Mouse (Mus musculus): ENCODE data around the gene Maff. TPM values are rescaled to one million over a fixed set of nuclear protein-coding genes. Genes with fewer than 3 reads are reported as not detected.
A peak's percentile ranks its signal among the peaks of the same experiment; 100 is the strongest.

Gene Maff
- total and polyA plus RNA-seq, 3 experiments, result 8.4 to 11.7 (median 10.1) TPM

DNA sequence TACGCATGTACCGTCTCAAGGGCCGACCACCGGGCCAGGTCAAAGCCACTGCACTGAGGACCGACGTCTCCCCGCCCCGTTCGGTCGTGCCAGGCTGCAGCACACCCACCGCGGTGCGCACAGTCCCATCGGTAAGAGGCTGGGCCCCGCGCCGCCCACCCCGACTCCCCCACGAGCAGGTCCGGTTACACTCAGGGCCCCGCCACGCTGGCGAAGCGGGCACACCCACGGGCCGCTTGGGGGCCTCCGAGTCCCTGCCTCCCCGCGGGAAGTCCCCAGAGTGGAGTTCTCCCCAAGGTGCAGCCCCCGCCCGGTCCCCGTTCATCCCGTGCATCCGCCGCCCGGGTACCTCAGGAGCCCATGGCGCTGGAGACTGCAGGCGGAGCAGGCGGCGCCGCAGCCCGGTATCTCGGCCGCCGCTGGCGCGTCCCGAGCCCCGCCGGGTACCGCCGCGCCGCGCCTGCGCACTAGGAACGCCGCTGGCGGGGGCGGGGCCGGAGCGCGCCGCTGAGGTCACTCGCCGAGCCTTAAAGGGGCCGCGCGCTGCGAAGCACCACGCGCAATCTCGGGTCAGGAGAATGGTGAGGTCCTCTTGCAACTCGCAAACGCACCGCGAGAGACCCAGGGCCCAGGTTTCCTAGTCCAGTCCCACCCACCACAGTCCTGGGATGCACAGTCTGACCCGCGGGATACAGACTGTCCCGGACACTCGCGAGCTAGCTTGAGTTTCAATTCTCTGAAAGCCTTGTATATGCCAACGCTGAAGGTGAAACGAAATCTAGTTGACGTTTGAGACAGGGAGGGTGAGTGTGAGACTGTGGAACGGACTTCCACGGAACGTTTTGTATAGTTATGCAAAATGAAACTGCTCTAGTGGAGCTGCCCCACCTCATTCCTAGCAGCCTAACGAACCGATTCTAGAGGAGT lies 56.7 kb downstream of the Maff start, which contains the start of gene Tmem184b:
Tmem184b (minus strand) TSS at position 734 of the 927 bp plus-strand sequence.
- no peak for ATAC-seq (ENCODE audit: extremely low read depth, insufficient number of reproducible peaks, low FRiP score, poor library complexity, severe bottlenecking)
- H3K4me3 ChIP-seq (ENCODE audit: low read depth, low read length), result peak within 1 kb of the TSS; percentile 79
- peak; percentile 92 for DNase-seq (ENCODE audit: low spot score)
- H3K27me3 ChIP-seq (ENCODE audit: insufficient read depth, low read length), result peaks cover 60% of the 10 kb centered on the region
- peaks cover 33% of the 10 kb centered on the region for H3K4me1 ChIP-seq (ENCODE audit: insufficient read depth, low read depth, low read length)
- H3K9me3 ChIP-seq (replicated peaks), result no peaks in the 10 kb centered on the region
- H3K36me3 ChIP-seq (replicated peaks), result no peaks in the 10 kb centered on the region
- TF ChIP-seq TAL1 (conservative IDR thresholded peaks at IDR 0.05; ENCODE audit: low read depth, low read length) (no peak), GATA2 (IDR thresholded peaks at IDR 0.05; ENCODE audit: borderline replicate concordance, low read depth, low read length) (no peak), GATA1 (IDR thresholded peaks at IDR 0.05; ENCODE audit: borderline replicate concordance, low read length) (no peak), POLR2AphosphoS5 (IDR thresholded peaks at IDR 0.05; ENCODE audit: insufficient replicate concordance, low read depth, low read length) (no peak), CTCF (IDR thresholded peaks at IDR 0.05; ENCODE audit: low read depth, low read length) (no peak)

DNA sequence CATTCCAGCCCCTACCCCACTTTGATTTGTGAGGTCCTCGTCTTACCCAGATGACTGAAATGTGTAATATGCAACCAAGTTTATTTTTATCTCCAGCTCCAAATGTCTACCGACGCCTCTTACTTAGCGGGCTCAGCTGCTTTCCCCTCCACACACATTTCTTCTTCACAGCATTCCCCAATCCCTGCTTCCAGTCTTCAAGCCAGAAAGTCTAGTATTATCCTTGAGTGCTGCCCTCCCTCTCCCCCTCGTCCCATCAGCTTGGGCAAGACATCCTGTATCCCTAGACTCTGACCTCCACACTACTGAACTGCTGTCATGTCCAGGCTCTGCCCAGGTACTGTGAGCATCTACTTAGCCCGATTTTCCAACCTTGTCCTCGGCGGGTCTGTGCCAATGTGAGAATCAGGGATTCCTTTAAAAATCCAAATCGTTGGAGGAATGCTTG lies 57.4 kb downstream of the Maff start:
- Histone ChIP-seq H3K4me1 (ENCODE audit: insufficient read depth, low read depth, low read length) (peaks cover 36% of the 10 kb centered on the region), H3K36me3 (replicated peaks) (no peaks in the 10 kb centered on the region), H3K9me3 (replicated peaks) (no peaks in the 10 kb centered on the region), H3K4me3 (ENCODE audit: low read depth, low read length) (peak overlapping the region; percentile 79), H3K27me3 (ENCODE audit: insufficient read depth, low read length) (peaks cover 66% of the 10 kb centered on the region)
- ATAC-seq (ENCODE audit: extremely low read depth, insufficient number of reproducible peaks, low FRiP score, poor library complexity, severe bottlenecking), result no peak
- no peak for DNase-seq (ENCODE audit: low spot score)
- TF ChIP-seq CTCF (IDR thresholded peaks at IDR 0.05; ENCODE audit: low read depth, low read length), result no peak
- no peak for TF ChIP-seq GATA2 (IDR thresholded peaks at IDR 0.05; ENCODE audit: borderline replicate concordance, low read depth, low read length)
- no peak for TF ChIP-seq POLR2AphosphoS5 (IDR thresholded peaks at IDR 0.05; ENCODE audit: insufficient replicate concordance, low read depth, low read length)
- TF ChIP-seq TAL1 (conservative IDR thresholded peaks at IDR 0.05; ENCODE audit: low read depth, low read length), result no peak
- TF ChIP-seq GATA1 (IDR thresholded peaks at IDR 0.05; ENCODE audit: borderline replicate concordance, low read length), result no peak

DNA sequence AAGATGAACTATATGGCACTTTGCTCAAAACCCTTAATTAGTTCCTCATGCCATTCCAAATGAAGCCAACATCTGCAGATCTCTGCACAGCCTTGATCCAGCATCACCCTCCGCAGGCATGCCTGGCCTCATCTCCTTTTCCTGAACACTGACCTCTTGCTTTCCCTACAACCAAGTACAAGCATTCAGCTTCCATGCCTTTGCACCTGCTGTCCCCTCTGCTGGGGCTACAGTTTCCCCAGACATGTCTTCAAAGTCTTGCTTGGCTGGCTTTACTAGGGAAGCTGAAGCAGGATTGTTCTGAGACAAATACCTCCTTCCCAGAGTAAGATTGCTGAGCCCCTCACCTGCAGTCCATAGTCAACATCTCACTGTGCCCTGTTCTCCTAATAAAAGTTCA lies 57.9 kb downstream of the Maff start:
- H3K27me3 ChIP-seq (ENCODE audit: insufficient read depth, low read length), result peaks cover 69% of the 10 kb centered on the region
- H3K4me3 ChIP-seq (ENCODE audit: low read depth, low read length), result no peak overlapping the region
- no peak for ATAC-seq (ENCODE audit: extremely low read depth, insufficient number of reproducible peaks, low FRiP score, poor library complexity, severe bottlenecking)
- peaks cover 36% of the 10 kb centered on the region for H3K4me1 ChIP-seq (ENCODE audit: insufficient read depth, low read depth, low read length)
- no peak for DNase-seq (ENCODE audit: low spot score)
- H3K9me3 ChIP-seq (replicated peaks), result no peaks in the 10 kb centered on the region
- TF ChIP-seq TAL1 (conservative IDR thresholded peaks at IDR 0.05; ENCODE audit: low read depth, low read length) (no peak), POLR2AphosphoS5 (IDR thresholded peaks at IDR 0.05; ENCODE audit: insufficient replicate concordance, low read depth, low read length) (no peak), GATA2 (IDR thresholded peaks at IDR 0.05; ENCODE audit: borderline replicate concordance, low read depth, low read length) (no peak), GATA1 (IDR thresholded peaks at IDR 0.05; ENCODE audit: borderline replicate concordance, low read length) (no peak), CTCF (IDR thresholded peaks at IDR 0.05; ENCODE audit: low read depth, low read length) (no peak)
- H3K36me3 ChIP-seq (replicated peaks), result no peaks in the 10 kb centered on the region

DNA sequence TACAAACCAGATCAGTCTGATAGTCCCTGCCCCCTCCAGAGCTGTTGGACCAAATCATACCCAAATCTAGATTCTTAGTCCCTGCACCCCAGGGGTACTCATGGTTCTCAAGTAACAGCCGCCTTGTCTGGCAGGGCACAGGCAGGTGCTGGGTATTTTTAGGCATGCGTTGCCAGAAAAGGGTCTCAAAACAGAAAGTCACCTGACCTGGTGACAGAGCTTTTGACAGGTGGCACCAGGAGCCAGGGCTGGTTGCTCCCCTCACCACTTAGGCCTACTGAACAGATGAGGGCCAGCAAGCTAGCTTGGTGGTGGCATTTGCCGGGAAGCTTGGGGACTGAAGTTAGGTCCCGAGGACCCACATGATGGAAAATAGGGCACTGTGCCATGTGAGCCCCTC lies 60.1 kb downstream of the Maff start:
- Histone ChIP-seq H3K9me3 (replicated peaks) (no peaks in the 10 kb centered on the region), H3K27me3 (ENCODE audit: insufficient read depth, low read length) (peaks cover 58% of the 10 kb centered on the region), H3K4me3 (ENCODE audit: low read depth, low read length) (no peak overlapping the region), H3K4me1 (ENCODE audit: insufficient read depth, low read depth, low read length) (peaks cover 31% of the 10 kb centered on the region), H3K36me3 (replicated peaks) (no peaks in the 10 kb centered on the region)
- ATAC-seq (ENCODE audit: extremely low read depth, insufficient number of reproducible peaks, low FRiP score, poor library complexity, severe bottlenecking) (no peak), DNase-seq (ENCODE audit: low spot score) (no peak)
- no peak for TF ChIP-seq CTCF (IDR thresholded peaks at IDR 0.05; ENCODE audit: low read depth, low read length)

Other genes starting within 250 kb of the Maff start
- 10.4 and 11.5 TPM in 2 replicates for gene Micall1, start 237.7 kb upstream of the Maff start, total RNA-seq (2014; fragmentation: Nextera tagmentation)
- gene Micall1, start 237.7 kb upstream of the Maff start, total RNA-seq (2017), result 3.7 and 4.5 TPM in 2 replicates
- 19.9 and 20.5 TPM in 2 replicates for gene Micall1, start 237.7 kb upstream of the Maff start, polyA plus RNA-seq (2012)
- 143 and 147 TPM in 2 replicates for gene Polr2f, start 205.6 kb upstream of the Maff start, total RNA-seq (2014; fragmentation: Nextera tagmentation)
- gene Polr2f, start 205.6 kb upstream of the Maff start, total RNA-seq (2017), result 97.0 and 109 TPM in 2 replicates
- gene Polr2f, start 205.6 kb upstream of the Maff start, polyA plus RNA-seq (2012), result 210 and 266 TPM in 2 replicates
- 1.4 and 2.8 TPM in 2 replicates for gene 1700088E04Rik, start 205.4 kb upstream of the Maff start, total RNA-seq (2014; fragmentation: Nextera tagmentation)
- 1.6 and 2.2 TPM in 2 replicates for gene 1700088E04Rik, start 205.4 kb upstream of the Maff start, total RNA-seq (2017)
- 0.46 and 0.50 TPM in 2 replicates for gene 1700088E04Rik, start 205.4 kb upstream of the Maff start, polyA plus RNA-seq (2012)
- gene Sox10, start 181.4 kb upstream of the Maff start, total RNA-seq (2014; fragmentation: Nextera tagmentation), result not detected in 2 replicates
- 0.11 TPM in 1 of 2 replicates, not detected in the other for gene Sox10, start 181.4 kb upstream of the Maff start, total RNA-seq (2017)
- not detected in 2 replicates for gene Sox10, start 181.4 kb upstream of the Maff start, polyA plus RNA-seq (2012)
- gene Pick1, start 117.4 kb upstream of the Maff start, total RNA-seq (2014; fragmentation: Nextera tagmentation), result 10.0 and 10.2 TPM in 2 replicates
- 14.2 and 14.6 TPM in 2 replicates for gene Pick1, start 117.4 kb upstream of the Maff start, total RNA-seq (2017)
- gene Pick1, start 117.4 kb upstream of the Maff start, polyA plus RNA-seq (2012), result 19.7 and 21.0 TPM in 2 replicates
- gene Gm49486, start 117.2 kb upstream of the Maff start, total RNA-seq (2014; fragmentation: Nextera tagmentation), result not detected in 2 replicates
- 0.11 and 0.29 TPM in 2 replicates for gene Gm49486, start 117.2 kb upstream of the Maff start, total RNA-seq (2017)
- 0.03 TPM in 1 of 2 replicates, not detected in the other for gene Gm49486, start 117.2 kb upstream of the Maff start, polyA plus RNA-seq (2012)
- gene Slc16a8, start 91.9 kb upstream of the Maff start, total RNA-seq (2014; fragmentation: Nextera tagmentation), result not detected in 2 replicates
- not detected in 2 replicates for gene Slc16a8, start 91.9 kb upstream of the Maff start, total RNA-seq (2017)
- gene Slc16a8, start 91.9 kb upstream of the Maff start, polyA plus RNA-seq (2012), result not detected in 2 replicates
- gene Baiap2l2, start 61.1 kb upstream of the Maff start, total RNA-seq (2014; fragmentation: Nextera tagmentation), result not detected in 2 replicates
- 0.06 TPM in 1 of 2 replicates, not detected in the other for gene Baiap2l2, start 61.1 kb upstream of the Maff start, total RNA-seq (2017)
- not detected in 2 replicates for gene Baiap2l2, start 61.1 kb upstream of the Maff start, polyA plus RNA-seq (2012)
- 22.1 and 24.5 TPM in 2 replicates for gene Pla2g6, start 18.2 kb upstream of the Maff start, total RNA-seq (2014; fragmentation: Nextera tagmentation)
- gene Pla2g6, start 18.2 kb upstream of the Maff start, total RNA-seq (2017), result 6.5 and 7.0 TPM in 2 replicates
- gene Pla2g6, start 18.2 kb upstream of the Maff start, polyA plus RNA-seq (2012), result 25.1 and 26.4 TPM in 2 replicates
- 11.3 and 13.3 TPM in 2 replicates for gene Tmem184b, start 56.9 kb downstream of the Maff start, total RNA-seq (2014; fragmentation: Nextera tagmentation)
- 1.9 and 2.3 TPM in 2 replicates for gene Tmem184b, start 56.9 kb downstream of the Maff start, total RNA-seq (2017)
- gene Tmem184b, start 56.9 kb downstream of the Maff start, polyA plus RNA-seq (2012), result 12.9 and 13.8 TPM in 2 replicates
- not detected in 2 replicates for gene Csnk1e, start 108.9 kb downstream of the Maff start, total RNA-seq (2014; fragmentation: Nextera tagmentation)
- gene Csnk1e, start 108.9 kb downstream of the Maff start, total RNA-seq (2017), result 0.35 and 0.44 TPM in 2 replicates
- gene Csnk1e, start 108.9 kb downstream of the Maff start, polyA plus RNA-seq (2012), result not detected in 2 replicates
- not detected in 2 replicates for gene Kcnj4, start 158.6 kb downstream of the Maff start, total RNA-seq (2014; fragmentation: Nextera tagmentation)
- gene Kcnj4, start 158.6 kb downstream of the Maff start, total RNA-seq (2017), result 0.05 TPM in 1 of 2 replicates, not detected in the other
- gene Kcnj4, start 158.6 kb downstream of the Maff start, polyA plus RNA-seq (2012), result not detected in 2 replicates
- not detected in 2 replicates for gene Kdelr3, start 169.8 kb downstream of the Maff start, total RNA-seq (2014; fragmentation: Nextera tagmentation)
- 0.05 TPM in 1 of 2 replicates, not detected in the other for gene Kdelr3, start 169.8 kb downstream of the Maff start, total RNA-seq (2017)
- gene Kdelr3, start 169.8 kb downstream of the Maff start, polyA plus RNA-seq (2012), result not detected in 2 replicates
- 238 and 294 TPM in 2 replicates for gene Ddx17, start 200.1 kb downstream of the Maff start, total RNA-seq (2014; fragmentation: Nextera tagmentation)
- 191 and 220 TPM in 2 replicates for gene Ddx17, start 200.1 kb downstream of the Maff start, total RNA-seq (2017)
- 54.2 and 61.0 TPM in 2 replicates for gene Ddx17, start 200.1 kb downstream of the Maff start, polyA plus RNA-seq (2012)